Mouse (Mus musculus): Measurements from ENCODE around the gene Bmp7. TPM values are rescaled to one million over a fixed set of nuclear protein-coding genes. Genes with fewer than 3 reads are reported as not detected.
A peak's percentile ranks its signal among the peaks of the same experiment; 100 is the strongest.

The Bmp7 gene
- polyA plus RNA-seq, 1 experiment from 2014 or later = 21.2 TPM

DNA sequence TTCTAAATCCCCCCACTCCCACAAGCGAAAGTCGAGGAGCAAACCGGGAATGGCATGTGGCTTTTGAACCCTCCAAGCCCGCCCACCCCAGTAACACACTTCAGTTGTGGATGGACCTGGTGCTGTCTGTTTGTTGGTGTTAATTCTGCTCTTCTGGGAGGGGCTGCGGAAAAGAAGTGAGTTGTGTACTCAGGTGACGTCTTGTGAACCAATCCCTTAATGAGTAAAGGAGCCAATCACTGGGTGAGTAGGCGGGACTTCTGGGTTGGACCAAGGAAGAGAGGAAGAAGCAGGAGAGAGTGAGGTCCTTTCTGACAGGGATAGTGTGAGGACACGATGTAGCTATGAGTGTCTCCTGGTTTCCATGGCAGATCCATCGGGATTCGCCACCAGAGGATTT is 83.1 kb downstream of the Bmp7 start:
- H3K27ac ChIP-seq = peak overlapping the region; percentile 68
- DNase-seq (ENCODE audit: extremely low spot score, low spot score) = no peak
- WGBS = 63% methylated on average over 10 of the region's 10 CpGs

DNA sequence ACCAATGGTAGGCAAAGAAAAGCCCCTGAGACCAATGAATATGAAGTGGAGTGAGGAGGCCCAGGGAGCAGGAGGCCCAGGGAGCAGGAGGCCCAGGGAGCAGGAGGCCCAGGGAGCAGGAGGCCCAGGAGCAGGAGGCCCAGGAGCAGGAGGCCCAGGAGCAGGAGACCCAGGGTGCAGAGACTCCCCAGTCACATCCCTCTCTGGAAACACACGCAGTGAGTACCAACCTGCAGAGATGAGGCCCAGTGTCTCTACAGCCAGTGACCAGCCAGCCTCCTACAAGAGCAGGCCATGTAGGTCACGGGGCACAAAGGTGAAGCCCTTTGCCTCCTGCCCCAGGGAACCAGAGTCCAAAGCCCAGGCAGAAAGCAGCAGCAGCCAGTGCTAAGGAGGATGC is 83.6 kb downstream of the Bmp7 start:
- no peak for DNase-seq (ENCODE audit: extremely low spot score, low spot score)
- 55% methylated on average over 2 of the region's 2 CpGs for WGBS
- H3K9me3 ChIP-seq = peaks cover 4% of the 10 kb centered on the region; the same call in 1 of the 2 replicates
- peak overlapping the region; percentile 68 for H3K27ac ChIP-seq
- H3K4me1 ChIP-seq = peaks cover 25% of the 10 kb centered on the region
- H3K27me3 ChIP-seq (ENCODE audit: poor library complexity, severe bottlenecking) = peaks cover 7% of the 10 kb centered on the region; the same call in 1 of the 2 replicates
- no peak overlapping the region for H3K4me3 ChIP-seq
- H3K36me3 ChIP-seq (replicated peaks) = no peaks in the 10 kb centered on the region

More for the DNA sequence above, 83.1 kb downstream of the Bmp7 start:
- Histone ChIP-seq H3K9me3 (peaks cover 4% of the 10 kb centered on the region; the same call in 1 of the 2 replicates), H3K4me1 (peaks cover 21% of the 10 kb centered on the region), H3K4me3 (no peak overlapping the region), H3K27me3 (ENCODE audit: poor library complexity, severe bottlenecking) (peaks cover 10% of the 10 kb centered on the region; the same call in 1 of the 2 replicates), H3K36me3 (replicated peaks) (no peaks in the 10 kb centered on the region)

DNA sequence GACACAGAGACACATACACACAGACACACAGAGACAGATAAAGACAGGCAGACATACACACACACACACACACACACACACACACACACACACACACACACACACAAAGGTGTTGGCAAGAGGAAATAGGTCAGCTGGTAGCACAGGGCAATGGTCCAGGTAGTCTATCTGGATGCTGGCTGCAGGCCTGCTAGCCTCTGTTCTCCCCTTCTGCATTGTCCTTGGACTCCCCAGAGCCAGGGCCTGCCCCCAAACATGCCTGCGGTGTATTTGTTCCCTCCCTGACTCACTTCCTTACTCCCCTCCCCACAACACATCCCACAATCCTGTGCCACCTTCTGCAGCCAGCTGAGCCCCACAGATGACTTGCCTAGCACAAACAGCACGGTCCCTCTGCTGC is 86.0 kb downstream of the Bmp7 start:
- Histone ChIP-seq H3K27me3 (ENCODE audit: poor library complexity, severe bottlenecking) (peaks cover 8% of the 10 kb centered on the region; the same call in 1 of the 2 replicates), H3K4me3 (no peak overlapping the region), H3K36me3 (replicated peaks) (no peaks in the 10 kb centered on the region), H3K4me1 (peaks cover 28% of the 10 kb centered on the region), H3K9me3 (peaks cover 3% of the 10 kb centered on the region; the same call in 1 of the 2 replicates), H3K27ac (0 out of 2 replicates have a peak overlapping the region, but pooled peaks have one; percentile 20)
- DNase-seq (ENCODE audit: extremely low spot score, low spot score) = no peak
- 82% methylated on average over 2 of the region's 2 CpGs for WGBS

DNA sequence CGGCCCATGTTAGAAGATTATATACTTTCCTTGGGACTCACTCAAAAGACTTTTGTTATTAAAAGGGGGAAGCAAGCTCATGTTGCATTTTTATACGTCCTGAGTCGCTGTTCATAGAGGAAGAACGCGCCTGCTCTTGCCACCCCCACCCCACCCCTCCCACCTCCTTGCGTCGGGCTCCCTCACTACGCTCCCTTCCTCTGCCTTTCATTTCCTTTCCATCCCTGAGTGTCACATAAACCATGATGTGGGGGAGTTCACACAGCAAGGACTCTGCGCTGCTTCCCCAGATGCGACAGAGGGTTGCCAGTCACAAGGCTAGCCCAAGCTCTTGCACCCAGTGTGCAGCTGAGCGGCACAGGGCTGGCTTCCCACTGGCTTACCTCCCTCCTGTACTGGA is 88.3 kb downstream of the Bmp7 start:
- WGBS = 87% methylated on average over 11 of the region's 11 CpGs
- 0 out of 2 replicates have a peak overlapping the region, but pooled peaks have one; percentile 25 for H3K27ac ChIP-seq
- no peak for DNase-seq (ENCODE audit: extremely low spot score, low spot score)
- H3K4me3 ChIP-seq = no peak overlapping the region
- H3K9me3 ChIP-seq = no peaks in the 10 kb centered on the region
- no peaks in the 10 kb centered on the region for H3K36me3 ChIP-seq (replicated peaks)
- H3K4me1 ChIP-seq = peaks cover 36% of the 10 kb centered on the region
- peaks cover 8% of the 10 kb centered on the region; the same call in 1 of the 2 replicates for H3K27me3 ChIP-seq (ENCODE audit: poor library complexity, severe bottlenecking)

DNA sequence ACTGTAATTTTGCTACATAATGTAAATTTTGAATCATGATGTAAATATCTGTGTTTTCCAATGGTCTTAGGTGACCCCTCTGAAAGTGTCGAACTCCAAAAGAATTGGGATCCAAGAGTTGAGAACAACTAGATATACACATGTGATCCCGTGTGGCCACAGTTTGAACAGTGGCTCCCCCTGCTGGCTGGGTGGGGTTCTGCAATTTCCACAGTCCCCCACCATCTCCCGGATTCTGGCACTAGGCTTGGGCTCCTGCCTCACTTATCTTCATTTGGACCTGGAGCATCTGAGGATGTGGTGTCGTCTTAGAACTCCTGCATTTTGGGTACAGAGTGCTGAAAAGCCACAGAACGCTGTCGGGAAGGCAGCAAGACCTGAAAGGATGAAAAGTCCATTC is 91.9 kb downstream of the Bmp7 start:
- Histone ChIP-seq H3K27me3 (ENCODE audit: poor library complexity, severe bottlenecking) (peaks cover 8% of the 10 kb centered on the region; the same call in 1 of the 2 replicates), H3K4me1 (peaks cover 54% of the 10 kb centered on the region), H3K4me3 (no peak overlapping the region), H3K9me3 (no peaks in the 10 kb centered on the region), H3K36me3 (replicated peaks) (no peaks in the 10 kb centered on the region), H3K27ac (no peak overlapping the region)
- DNase-seq (ENCODE audit: extremely low spot score, low spot score) = no peak
- WGBS = 73% methylated on average over 6 of the region's 6 CpGs

DNA sequence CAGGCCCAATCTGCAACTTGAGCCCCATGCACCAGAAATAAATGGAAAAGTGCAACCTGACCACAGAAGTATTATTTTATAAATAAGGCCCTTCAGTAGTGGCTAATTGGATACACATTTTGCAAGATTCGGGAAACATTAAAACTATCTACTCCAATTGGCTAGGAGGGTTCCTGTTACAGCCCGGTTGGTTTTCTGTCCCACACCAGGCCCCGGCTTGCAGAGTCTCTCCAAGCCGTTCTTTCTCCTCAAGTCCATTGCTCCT is 93.9 kb downstream of the Bmp7 start:
- H3K4me1 ChIP-seq = peaks cover 45% of the 10 kb centered on the region
- 78% methylated on average over 4 of the region's 4 CpGs for WGBS
- no peaks in the 10 kb centered on the region for H3K36me3 ChIP-seq (replicated peaks)
- H3K4me3 ChIP-seq = no peak overlapping the region
- no peak for DNase-seq (ENCODE audit: extremely low spot score, low spot score)
- H3K27me3 ChIP-seq (ENCODE audit: poor library complexity, severe bottlenecking) = peaks cover 5% of the 10 kb centered on the region; the same call in 1 of the 2 replicates
- H3K27ac ChIP-seq = peak overlapping the region; percentile 77; the same call in 1 of the 2 replicates
- H3K9me3 ChIP-seq = no peaks in the 10 kb centered on the region

DNA sequence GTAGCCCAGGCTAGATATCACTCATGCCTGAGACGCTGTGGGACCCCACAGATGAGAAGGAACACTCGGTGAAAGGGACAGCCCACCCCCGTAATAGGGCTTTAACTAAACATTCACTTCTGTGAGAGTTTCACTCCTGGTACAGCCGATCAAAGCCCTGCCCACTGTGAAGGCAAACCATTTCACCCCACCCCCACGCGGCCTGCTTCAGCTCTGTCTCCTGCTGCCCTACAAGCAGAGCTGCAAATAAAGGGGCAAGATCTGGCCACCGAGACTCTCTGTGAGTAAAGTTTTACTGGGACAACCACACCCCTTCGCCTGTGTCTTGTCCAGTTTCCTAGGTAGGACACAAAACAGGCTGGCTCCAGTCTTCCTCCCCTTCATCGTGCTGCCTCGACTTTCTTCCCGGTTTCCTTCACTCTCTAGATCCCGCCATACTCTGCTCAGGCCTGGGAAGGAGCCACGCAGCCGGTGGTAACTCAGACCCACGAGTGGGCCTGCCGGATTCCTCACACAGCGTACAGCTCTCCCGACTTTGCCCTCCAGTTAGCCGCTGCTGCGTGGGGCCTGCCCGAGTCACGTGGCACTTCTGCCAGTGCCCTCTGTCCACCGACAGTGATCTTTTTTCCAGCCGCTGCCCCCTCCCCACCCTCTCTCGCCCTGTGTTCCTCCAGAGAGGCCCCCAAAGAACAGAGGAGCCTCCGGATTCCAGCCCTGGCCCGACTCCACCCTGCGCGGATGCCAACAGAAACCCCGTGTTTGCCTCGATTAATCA is 94.4 kb downstream of the Bmp7 start:
- H3K4me1 ChIP-seq = peaks cover 49% of the 10 kb centered on the region
- no peaks in the 10 kb centered on the region for H3K27me3 ChIP-seq (ENCODE audit: poor library complexity, severe bottlenecking)
- WGBS = 60% methylated on average over 31 of the region's 31 CpGs
- no peak overlapping the region for H3K4me3 ChIP-seq
- no peaks in the 10 kb centered on the region for H3K9me3 ChIP-seq
- H3K36me3 ChIP-seq (replicated peaks) = no peaks in the 10 kb centered on the region
- no peak for DNase-seq (ENCODE audit: extremely low spot score, low spot score)
- H3K27ac ChIP-seq = peak overlapping the region; percentile 77

DNA sequence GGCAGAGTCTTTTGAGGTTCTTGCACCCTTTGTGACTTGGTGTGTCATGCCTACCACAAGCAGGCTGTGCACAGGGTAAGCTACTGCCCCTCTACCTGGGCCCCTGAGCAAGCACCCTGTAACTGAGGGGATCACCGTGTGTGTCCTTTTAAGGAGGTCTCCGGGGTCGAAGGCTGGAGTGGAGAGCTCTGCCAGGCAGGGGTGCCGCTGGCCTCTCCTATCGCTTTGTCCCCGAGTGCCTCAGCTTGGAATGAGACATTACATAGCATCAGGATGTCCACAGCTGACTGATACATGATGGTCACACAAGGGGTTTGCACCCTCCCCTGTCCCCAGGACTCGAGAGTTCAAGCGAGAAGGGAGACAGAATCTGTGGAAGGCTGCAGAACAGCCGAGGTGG is 96.2 kb downstream of the Bmp7 start:
- Histone ChIP-seq H3K4me3 (no peak overlapping the region), H3K27ac (0 out of 2 replicates have a peak overlapping the region, but pooled peaks have one; percentile 27), H3K9me3 (no peaks in the 10 kb centered on the region), H3K4me1 (peaks cover 53% of the 10 kb centered on the region), H3K27me3 (ENCODE audit: poor library complexity, severe bottlenecking) (no peaks in the 10 kb centered on the region), H3K36me3 (replicated peaks) (no peaks in the 10 kb centered on the region)
- DNase-seq (ENCODE audit: extremely low spot score, low spot score) = no peak
- 87% methylated on average over 9 of the region's 9 CpGs for WGBS

DNA sequence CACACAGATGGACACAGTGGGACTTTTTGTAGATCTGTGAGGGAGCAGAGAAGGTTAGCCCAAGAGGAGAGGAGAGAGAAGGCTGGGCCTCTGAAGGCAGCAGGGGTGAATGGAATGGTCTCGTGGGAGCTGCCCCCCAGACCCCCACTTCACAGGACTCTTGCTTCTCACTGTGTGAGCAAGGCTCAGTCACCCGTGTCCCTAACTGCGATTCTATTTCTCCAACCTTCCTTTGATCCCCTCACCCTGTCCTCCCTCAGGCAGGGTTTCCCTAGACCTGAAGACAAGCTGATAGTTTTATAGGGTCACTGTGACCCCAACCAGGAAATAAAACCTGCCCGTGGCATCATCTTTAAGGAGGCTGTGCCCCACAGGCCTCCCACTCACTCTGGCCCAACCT is 97.8 kb downstream of the Bmp7 start:
- peaks cover 47% of the 10 kb centered on the region for H3K4me1 ChIP-seq
- no peaks in the 10 kb centered on the region for H3K27me3 ChIP-seq (ENCODE audit: poor library complexity, severe bottlenecking)
- WGBS = 81% methylated on average over 4 of the region's 4 CpGs
- no peaks in the 10 kb centered on the region for H3K9me3 ChIP-seq
- no peaks in the 10 kb centered on the region for H3K36me3 ChIP-seq (replicated peaks)
- H3K4me3 ChIP-seq = no peak overlapping the region
- no peak overlapping the region for H3K27ac ChIP-seq
- DNase-seq (ENCODE audit: extremely low spot score, low spot score) = no peak

DNA sequence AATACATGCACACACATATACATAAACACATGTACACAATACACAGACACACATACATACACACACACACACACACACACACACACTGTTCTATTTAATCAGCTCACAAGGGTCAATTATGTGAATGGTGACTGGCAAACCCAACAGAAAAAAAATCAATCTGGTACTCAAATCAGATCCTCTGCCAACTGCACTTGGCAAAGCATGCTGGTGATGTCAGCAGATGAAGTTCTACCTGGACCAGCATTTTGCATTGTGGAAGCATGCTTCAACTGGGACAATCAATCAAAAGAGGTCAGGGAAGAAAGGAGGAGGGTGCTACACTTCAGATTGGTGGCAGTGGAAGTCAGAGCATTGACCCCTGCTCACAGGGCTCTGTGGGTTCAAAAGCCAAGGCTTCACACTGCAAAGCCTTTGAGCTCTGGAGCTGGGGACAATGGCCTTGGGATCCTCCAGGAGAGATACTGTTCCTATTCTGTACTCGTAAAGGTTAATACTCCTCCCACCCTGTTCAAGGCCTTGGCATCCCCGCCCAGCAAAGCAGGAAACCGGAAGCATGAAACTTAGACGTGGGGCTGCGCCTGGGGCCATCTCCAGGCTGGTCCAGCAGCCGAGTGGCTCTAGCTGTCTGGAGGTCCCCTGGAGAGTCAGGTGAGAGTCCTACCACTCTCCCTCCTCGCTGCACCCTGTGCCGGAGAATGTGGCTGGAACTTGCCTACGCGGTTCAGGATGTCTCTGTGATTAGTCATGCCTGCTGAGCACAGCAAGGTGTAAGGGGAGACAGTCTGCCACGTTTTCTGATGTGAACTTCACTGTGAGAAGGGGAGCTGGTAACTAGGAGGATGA is 99.0 kb downstream of the Bmp7 start:
- Histone ChIP-seq H3K9me3 (no peaks in the 10 kb centered on the region), H3K4me3 (no peak overlapping the region), H3K4me1 (peaks cover 47% of the 10 kb centered on the region), H3K36me3 (replicated peaks) (no peaks in the 10 kb centered on the region), H3K27ac (no peak overlapping the region), H3K27me3 (ENCODE audit: poor library complexity, severe bottlenecking) (no peaks in the 10 kb centered on the region)
- WGBS = 53% methylated on average over 11 of the region's 11 CpGs
- no peak for DNase-seq (ENCODE audit: extremely low spot score, low spot score)

DNA sequence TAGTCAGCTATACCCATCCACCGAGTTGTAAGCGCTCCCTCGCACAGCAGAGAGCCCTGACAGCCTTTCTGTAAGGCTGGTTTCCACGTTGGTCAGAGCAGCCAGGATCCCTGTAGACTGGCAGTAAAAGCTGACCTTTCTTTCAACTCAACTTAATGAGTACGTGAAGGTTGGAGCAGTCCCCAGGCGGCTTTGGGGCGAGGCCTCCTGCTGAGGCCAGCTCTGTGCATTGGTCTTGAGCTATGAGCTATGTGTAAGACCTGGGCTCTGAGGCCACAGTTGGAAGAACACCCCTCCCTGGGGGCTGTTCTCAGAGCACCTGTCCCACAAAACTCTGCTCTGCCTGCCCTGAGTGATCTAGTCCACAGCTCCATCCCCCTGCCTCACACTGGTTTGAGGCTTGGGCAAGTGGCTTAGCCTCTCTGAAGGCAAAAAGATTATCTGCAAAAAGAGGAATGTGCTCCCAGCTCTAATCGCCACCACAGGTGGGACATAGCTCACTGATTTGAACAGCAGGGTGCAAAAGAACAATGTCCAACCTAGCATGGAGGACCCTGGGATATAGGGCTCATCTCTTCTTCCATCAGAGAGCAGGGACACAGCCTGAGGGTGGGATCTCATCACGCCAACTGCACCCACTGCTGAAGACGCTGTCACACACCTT is 100.7 kb downstream of the Bmp7 start:
- Histone ChIP-seq H3K9me3 (no peaks in the 10 kb centered on the region), H3K27me3 (ENCODE audit: poor library complexity, severe bottlenecking) (no peaks in the 10 kb centered on the region), H3K4me3 (no peak overlapping the region), H3K4me1 (peaks cover 35% of the 10 kb centered on the region), H3K27ac (0 out of 2 replicates have a peak overlapping the region, but pooled peaks have one; percentile 21), H3K36me3 (replicated peaks) (no peaks in the 10 kb centered on the region)
- 31% methylated on average over 10 of the region's 10 CpGs for WGBS
- no peak for DNase-seq (ENCODE audit: extremely low spot score, low spot score)

DNA sequence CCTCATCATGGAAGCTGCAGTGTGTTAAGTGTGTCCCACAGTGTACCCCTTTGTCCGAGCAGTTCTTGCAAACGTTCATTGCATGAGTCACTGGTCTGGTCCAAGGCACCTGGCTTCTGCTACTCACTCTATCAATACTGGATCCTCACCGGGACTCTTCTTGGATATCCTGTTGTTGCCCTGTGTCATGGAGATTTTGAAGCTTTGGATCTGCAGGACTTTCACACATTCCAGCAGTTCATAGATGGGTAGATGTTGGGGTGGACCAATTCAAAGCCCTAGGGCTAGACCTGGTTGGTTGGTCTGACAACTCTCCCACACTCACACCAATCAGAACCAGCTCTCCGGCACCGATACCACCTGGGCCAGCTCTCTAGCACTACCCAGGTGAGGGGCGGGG is 103.6 kb downstream of the Bmp7 start:
- no peak for DNase-seq (ENCODE audit: extremely low spot score, low spot score)
- Histone ChIP-seq H3K27me3 (ENCODE audit: poor library complexity, severe bottlenecking) (no peaks in the 10 kb centered on the region), H3K27ac (no peak overlapping the region), H3K4me1 (peaks cover 44% of the 10 kb centered on the region), H3K9me3 (no peaks in the 10 kb centered on the region), H3K36me3 (replicated peaks) (no peaks in the 10 kb centered on the region), H3K4me3 (no peak overlapping the region)
- 90% methylated on average over 6 of the region's 6 CpGs for WGBS

Data from forebrain, embryonic 10.5 days (tissue).